Mouse (Mus musculus) hindbrain, postnatal 0 days (tissue): ENCODE measurements at regions not wholly inside any gene's neighbourhood (a gene's known extent, or its start where the extent isn't known, plus 50 kb on each side); places are given as distances from the start of the nearest gene placed in this dataset.

ENCODE experiments used
- ATAC-seq: fragments of 200-750 bp; cut with Nextera tagmentation; 2 replicates; pipeline ENCODE4 v1.8.0; 2017; ENCODE audit warnings: mild to moderate bottlenecking, moderate TSS enrichment, moderate library complexity
- DNase-seq: peaks from one replicate; pipeline ENCODE4 v3.0.0-alpha.2; 2015; ENCODE audit warnings: low spot score
- H3K27ac ChIP-seq: fragments of 300-500 bp; sonication (generic); 2 replicates; pipeline ENCODE4 v1.5.1; 2014; ENCODE audit warnings: mild to moderate bottlenecking
- H3K27me3 ChIP-seq: fragments of 300-500 bp; sonication (generic); 2 replicates; pipeline ENCODE4 v1.6.1; 2014; ENCODE audit warnings: low read length, mixed read lengths; ENCODE audit not compliant: insufficient read depth
- H3K36me3 ChIP-seq: fragments of 300-500 bp; sonication (generic); 2 replicates; pipeline ENCODE4 v1.6.1; 2014; ENCODE audit warnings: low read length, mixed read lengths; ENCODE audit not compliant: insufficient read depth
- H3K4me1 ChIP-seq: fragments of 300-500 bp; sonication (generic); 2 replicates; pipeline ENCODE4 v1.6.1; 2014; ENCODE audit warnings: antibody characterized with exemption, low read length, mixed read lengths; ENCODE audit not compliant: insufficient read depth
- H3K4me2 ChIP-seq: fragments of 300-500 bp; sonication (generic); 2 replicates; pipeline ENCODE4 v1.6.1; 2014; ENCODE audit warnings: low read depth, mild to moderate bottlenecking, low read length, moderate library complexity, mixed read lengths
- H3K4me3 ChIP-seq: fragments of 300-500 bp; sonication (generic); 2 replicates; pipeline ENCODE4 v1.5.1; 2014; ENCODE audit warnings: low read length
- H3K9ac ChIP-seq: fragments of 300-500 bp; sonication (generic); replicated peaks from 2 replicates; pipeline ENCODE4 v1.6.1; 2014; ENCODE audit warnings: mild to moderate bottlenecking, low read length, moderate library complexity, mixed read lengths
- H3K9me3 ChIP-seq: fragments of 300-500 bp; sonication (generic); 2 replicates; pipeline ENCODE4 v1.6.1; 2016; ENCODE audit warnings: low read length, mixed read lengths
- CTCF ChIP-seq: IDR thresholded peaks from 2 replicates; pipeline ENCODE4 v1.5.1; 2016; ENCODE audit warnings: antibody characterized with exemption, control low read depth, low read depth
- WGBS: fragments of 180-500 bp; shearing (Covaris S2); extraction: QIAGEN DNeasy Blood & Tissue Kit; methylation state at CpG from one replicate; pipeline ENCODE4 v1.1.7; 2014; 5-methylcytosine and 5-hydroxymethylcytosine counted together

- Histone ChIP-seq H3K9ac (no peak overlapping the region), H3K27me3 (no peaks in the 10 kb centered on the region), H3K36me3 (no peaks in the 10 kb centered on the region), H3K27ac (no peak overlapping the region), H3K4me3 (no peak overlapping the region), H3K4me1 (no peaks in the 10 kb centered on the region; the same call in 1 of the 2 replicates), H3K4me2 (no peak overlapping the region), H3K9me3 (no peaks in the 10 kb centered on the region)
- 90% methylated on average over 1 of the region's 1 CpGs for WGBS
- no peak for TF ChIP-seq CTCF
- no peak for DNase-seq
- no peak for ATAC-seq
These were observed 54.1 kb upstream of the Vps8 start for GRCm38 (mm10) chr16:21368821-21369220.

- no peak for DNase-seq
- no peaks in the 10 kb centered on the region; the same call in 1 of the 2 replicates for H3K4me1 ChIP-seq
- WGBS, result 76% methylated on average over 12 of the region's 12 CpGs
- no peak overlapping the region for H3K4me2 ChIP-seq
- no peak overlapping the region for H3K4me3 ChIP-seq
- H3K9me3 ChIP-seq, result no peaks in the 10 kb centered on the region
- TF ChIP-seq CTCF, result no peak
- H3K27me3 ChIP-seq, result no peaks in the 10 kb centered on the region
- H3K27ac ChIP-seq, result no peak overlapping the region
- no peak for ATAC-seq
- H3K36me3 ChIP-seq, result no peaks in the 10 kb centered on the region
- no peak overlapping the region for H3K9ac ChIP-seq
These were observed 53.1 kb upstream of the Vps8 start for GRCm38 (mm10) chr16:21369569-21370512.
